Mouse (Mus musculus) Patski (cell line): Measurements from ENCODE around the gene Casz1. TPM values are rescaled to one million over a fixed set of nuclear protein-coding genes. Genes with fewer than 3 reads are reported as not detected.

ENCODE experiments used
- ATAC-seq: fragments of 100-300 bp; one replicate; pipeline ENCODE4 v1.8.0; 2021
- CTCF ChIA-PET: fragments of 350-600 bp; sonication (Branson Sonifier 250); formaldehyde crosslinking; loops from one replicate; lab custom pipeline; 2022; ENCODE audit warnings: inconsistent platforms; lab: Charles Lee
- POLR2A ChIA-PET: fragments of 350-600 bp; sonication (Branson Sonifier 250); formaldehyde crosslinking; loops from one replicate; lab custom pipeline; 2022; ENCODE audit warnings: antibody characterized with exemption, inconsistent platforms; lab: Charles Lee
- DNase-seq: peaks from one replicate; pipeline ENCODE4 v3.0.0-alpha.2; 2011; ENCODE audit warnings: low read depth, low spot score
- H3K27me3 ChIP-seq: fragments of 371-371 bp; one replicate; pipeline ENCODE4 v1.5.1; 2021
- CTCF ChIP-seq: fragments of 100-300 bp; IDR thresholded peaks from one replicate; pipeline ENCODE4 v1.5.1; 2021
- in situ Hi-C: fragments of 300-500 bp; cut with MboI; formaldehyde crosslinking; loops from 3 replicates; pipeline ENCODE4 v1.11.1; 2018; ENCODE audit warnings: low pct_unique_long_range_greater_than_20kb, mixed read lengths
- polyA plus RNA-seq: library from polyadenylated mRNA; unstranded; gene quantifications from one replicate; pipeline ENCODE4 v1.2.3, GENCODE M21; 2021

Gene Casz1
- polyA plus RNA-seq, 1 experiment from 2014 or later: 6.0 TPM

DNA sequence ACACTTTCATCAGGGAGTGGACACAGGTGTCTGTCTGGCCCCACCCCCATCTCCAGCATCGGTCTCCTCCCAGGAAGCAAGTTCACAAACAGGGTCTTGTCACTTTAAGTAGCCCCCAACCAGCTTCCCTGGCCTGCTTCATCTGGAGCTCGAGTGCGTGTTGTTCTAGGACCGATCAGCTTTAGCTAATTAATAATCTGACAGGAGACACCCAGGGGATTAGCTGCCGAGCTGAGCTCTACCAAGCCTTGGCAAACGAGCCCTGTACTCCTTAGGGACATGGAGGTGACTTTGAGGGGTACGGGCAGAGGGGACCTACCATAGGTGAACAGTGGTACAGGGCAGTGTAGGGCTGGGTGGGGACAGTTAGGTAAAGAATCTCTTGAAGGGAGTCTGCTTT is 40.7 kb downstream of the Casz1 start:
- ChIA-PET CTCF (interaction anchor here (1.7 kb wide), 1 partner anchor 33 kb away, joined by 4 read pairs; no protein-coding TSS in a partner anchor), POLR2A (no interaction called here)
- ATAC-seq (no peak), DNase-seq (no peak)
- H3K27me3 ChIP-seq: no peaks in the 10 kb centered on the region
- in situ Hi-C loops: no loop called here
- TF ChIP-seq CTCF: no peak

DNA sequence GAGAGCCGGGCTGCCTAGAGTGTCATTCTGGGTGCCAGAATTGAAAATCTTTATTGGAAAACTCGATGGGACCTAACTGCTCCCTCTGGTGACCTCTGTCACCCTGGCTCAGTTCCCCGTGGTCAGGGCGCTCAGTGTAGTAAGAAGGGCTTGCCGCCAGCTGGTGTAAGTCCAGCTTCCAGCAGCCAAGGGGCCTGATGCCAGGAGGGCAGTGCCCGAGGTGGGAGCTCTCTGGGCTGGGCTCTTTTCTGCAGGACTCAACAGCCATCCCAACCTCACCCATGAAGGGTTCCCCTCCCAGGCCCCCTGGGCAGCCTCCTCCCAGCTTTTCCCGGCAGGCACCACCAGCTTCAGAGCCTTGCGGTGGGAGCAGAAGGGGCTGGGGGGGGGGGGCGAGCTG is 42.0 kb downstream of the Casz1 start:
- ChIA-PET POLR2A (no interaction called here), CTCF (interaction anchor here (0.8 to 0.9 kb wide), 2 partner anchors 25 to 37 kb away, joined by 3 read pairs; no protein-coding TSS in a partner anchor)
- no peaks in the 10 kb centered on the region for H3K27me3 ChIP-seq
- in situ Hi-C loops: no loop called here
- no peak for DNase-seq
- ATAC-seq: no peak
- TF ChIP-seq CTCF: no peak

DNA sequence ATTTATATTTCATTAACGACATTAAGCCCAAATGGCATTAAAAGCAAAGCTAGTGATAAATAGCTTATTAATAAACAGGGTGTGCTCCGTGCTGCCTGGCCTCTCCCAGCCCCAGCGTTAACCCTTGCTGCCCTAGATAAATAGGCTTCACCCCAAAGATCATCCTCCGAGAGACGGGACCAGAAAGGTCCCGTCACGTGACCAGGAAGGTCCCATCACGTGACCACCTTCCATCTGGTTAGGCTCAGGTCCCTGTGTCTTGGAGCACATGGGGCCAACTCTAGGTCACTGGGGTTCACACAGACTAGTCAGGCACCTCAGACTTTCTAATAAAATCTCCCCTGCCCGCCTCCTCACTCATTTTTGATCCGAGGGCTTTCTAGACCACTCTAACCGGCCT is 42.5 kb downstream of the Casz1 start:
- DNase-seq (no peak), ATAC-seq (no peak)
- ChIA-PET POLR2A (no interaction called here), CTCF (interaction anchor here (0.8 to 0.9 kb wide), 2 partner anchors 24 to 37 kb away, joined by 3 read pairs; no protein-coding TSS in a partner anchor)
- in situ Hi-C loops: no loop called here
- TF ChIP-seq CTCF: no peak
- no peaks in the 10 kb centered on the region for H3K27me3 ChIP-seq

DNA sequence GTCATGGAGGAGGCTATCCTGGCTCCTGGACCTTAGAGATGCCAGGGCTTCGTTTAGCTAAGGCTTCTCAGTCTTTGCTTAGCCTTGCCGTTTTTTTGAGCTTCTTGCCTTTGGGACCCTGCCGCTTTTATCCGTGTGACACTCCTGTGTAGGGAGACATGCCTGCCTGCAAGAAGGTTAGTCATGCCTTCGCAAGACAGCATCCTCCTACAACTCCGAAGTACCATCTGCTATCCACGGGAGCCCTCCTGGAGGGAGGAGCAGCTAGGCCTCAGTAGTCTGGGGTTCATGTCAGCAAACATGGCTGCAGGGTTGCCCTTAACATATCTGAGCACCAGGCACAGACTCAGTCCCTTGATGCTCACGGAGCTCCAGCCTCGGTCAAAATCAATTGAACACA is 43.4 kb downstream of the Casz1 start:
- ATAC-seq (no peak), DNase-seq (no peak)
- no peaks in the 10 kb centered on the region for H3K27me3 ChIP-seq
- ChIA-PET CTCF (no interaction called here), POLR2A (no interaction called here)
- TF ChIP-seq CTCF: no peak
- in situ Hi-C loops: no loop called here

DNA sequence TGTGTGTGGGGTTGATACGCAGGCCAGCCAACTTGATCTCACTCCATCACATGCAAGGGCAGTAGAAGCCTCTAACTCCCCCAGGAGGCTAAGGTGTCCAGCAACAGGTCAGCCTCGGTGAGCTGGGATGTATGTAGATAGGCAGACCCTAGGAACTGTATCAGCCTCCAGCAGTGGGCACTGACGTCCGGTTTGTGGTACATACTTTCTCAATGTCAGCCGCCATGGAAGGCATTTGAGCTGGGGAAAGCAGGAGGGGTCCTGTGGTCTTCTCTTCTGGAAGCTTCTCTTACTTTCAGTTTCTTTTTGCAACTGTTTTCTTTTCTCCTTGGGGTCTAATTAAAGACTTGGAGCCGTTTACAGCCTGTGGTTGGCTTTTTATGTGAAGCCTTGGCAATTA is 45.2 kb downstream of the Casz1 start:
- no peaks in the 10 kb centered on the region for H3K27me3 ChIP-seq
- POLR2A ChIA-PET: no interaction called here
- ATAC-seq: no peak
- no peak for TF ChIP-seq CTCF
- no peak for DNase-seq
- in situ Hi-C loops: no loop called here
- CTCF ChIA-PET: interaction anchor here (0.8 kb wide), 1 partner anchor 37 kb away, joined by 3 read pairs; no protein-coding TSS in a partner anchor

DNA sequence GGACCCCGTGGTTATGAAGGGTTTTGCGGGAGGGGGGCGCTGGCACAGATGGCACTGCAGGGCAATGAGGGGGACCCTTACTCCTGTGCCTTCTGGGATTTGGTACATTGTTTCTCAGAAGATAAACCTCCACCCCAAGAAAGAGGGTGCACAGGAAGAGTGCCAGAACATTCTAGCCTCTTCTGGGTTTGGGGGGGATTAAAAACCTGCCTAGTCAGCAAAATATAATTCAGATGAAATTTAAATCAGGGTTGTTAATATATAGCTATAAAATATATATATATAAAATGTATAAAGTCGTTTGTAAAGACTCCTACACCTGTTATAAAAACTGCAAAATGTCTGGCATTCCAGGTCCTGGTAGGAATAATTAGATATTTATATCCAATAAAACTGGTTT is 48.8 kb downstream of the Casz1 start:
- no peak for TF ChIP-seq CTCF
- in situ Hi-C loops: no loop called here
- no peaks in the 10 kb centered on the region for H3K27me3 ChIP-seq
- CTCF ChIA-PET: no interaction called here
- POLR2A ChIA-PET: interaction anchor here (0.6 kb wide), 1 partner anchor 100 kb away, joined by 3 read pairs; no protein-coding TSS in a partner anchor
- no peak for DNase-seq
- no peak for ATAC-seq

DNA sequence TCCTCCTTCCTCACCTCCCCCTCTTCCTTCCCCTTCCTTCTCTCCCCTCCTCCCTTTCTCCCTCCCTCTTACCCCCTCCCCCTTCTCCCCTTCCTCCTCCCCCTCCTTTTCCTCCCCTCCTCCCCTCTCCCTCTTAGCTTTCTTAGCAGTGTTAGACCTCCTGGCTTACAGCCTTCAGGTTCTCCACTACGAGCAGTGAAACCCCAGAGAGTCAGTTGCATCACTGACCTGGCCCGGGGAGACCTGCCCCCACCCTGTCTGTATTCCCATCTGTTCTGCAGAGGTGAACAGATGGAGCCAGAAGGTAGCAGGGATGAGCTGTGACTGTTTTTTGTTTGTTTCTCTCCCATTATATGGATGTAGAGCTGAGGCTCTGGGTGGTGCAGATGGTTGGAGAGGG is 49.9 kb downstream of the Casz1 start:
- H3K27me3 ChIP-seq: no peaks in the 10 kb centered on the region
- ChIA-PET POLR2A (interaction anchor here (1.6 kb wide), 1 partner anchor 31 kb away, joined by 3 read pairs; no protein-coding TSS in a partner anchor), CTCF (no interaction called here)
- ATAC-seq (no peak), DNase-seq (no peak)
- no peak for TF ChIP-seq CTCF
- in situ Hi-C loops: no loop called here

DNA sequence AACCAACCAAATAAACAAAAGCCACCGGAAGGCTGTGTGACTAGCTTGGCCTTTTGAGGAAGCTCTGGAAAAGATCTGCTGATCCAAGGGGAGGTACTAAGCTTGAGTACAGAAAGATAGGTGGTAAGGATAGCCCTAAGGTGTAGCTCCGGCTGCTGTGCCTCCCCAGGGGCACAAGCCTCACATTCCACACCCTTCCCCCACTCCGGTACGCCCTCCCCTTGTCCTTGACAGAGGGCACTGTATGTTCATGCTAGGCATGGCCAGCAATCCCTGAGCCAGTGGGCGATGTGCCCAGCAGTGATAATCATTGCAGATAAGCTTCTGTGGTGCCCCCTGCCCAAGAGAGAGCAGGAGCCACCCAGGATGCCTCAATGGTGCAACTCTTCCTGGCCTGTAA is 51.3 kb downstream of the Casz1 start:
- DNase-seq (no peak), ATAC-seq (no peak)
- no peak for TF ChIP-seq CTCF
- ChIA-PET POLR2A (interaction anchor here (1.6 kb wide), 1 partner anchor 33 kb away, joined by 3 read pairs; no protein-coding TSS in a partner anchor), CTCF (no interaction called here)
- in situ Hi-C loops: no loop called here
- no peaks in the 10 kb centered on the region for H3K27me3 ChIP-seq

DNA sequence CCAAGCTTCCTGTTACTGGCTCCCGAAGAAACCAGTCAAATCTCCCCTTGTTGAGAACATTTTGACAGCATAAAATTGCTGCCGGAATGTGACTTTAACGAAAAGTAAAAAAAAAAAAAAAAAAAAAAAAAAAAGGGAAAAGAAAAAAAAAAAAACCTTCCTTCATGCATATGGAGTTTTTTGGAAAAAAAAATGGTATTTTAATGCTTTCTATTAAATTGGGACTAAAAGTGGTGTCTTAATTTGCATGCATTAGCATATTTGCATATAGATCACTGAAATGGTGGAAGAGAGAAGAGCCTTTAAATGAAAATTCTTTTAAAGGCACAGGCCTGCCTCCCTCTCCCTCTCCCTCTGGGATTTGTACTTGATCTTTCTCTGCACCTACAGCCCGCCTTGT is 52.0 kb downstream of the Casz1 start:
- no peaks in the 10 kb centered on the region for H3K27me3 ChIP-seq
- TF ChIP-seq CTCF: no peak
- CTCF ChIA-PET: no interaction called here
- DNase-seq (no peak), ATAC-seq (no peak)
- POLR2A ChIA-PET: interaction anchor here (0.6 kb wide), 1 partner anchor 14 kb away, joined by 3 read pairs; no protein-coding TSS in a partner anchor
- in situ Hi-C loops: no loop called here

DNA sequence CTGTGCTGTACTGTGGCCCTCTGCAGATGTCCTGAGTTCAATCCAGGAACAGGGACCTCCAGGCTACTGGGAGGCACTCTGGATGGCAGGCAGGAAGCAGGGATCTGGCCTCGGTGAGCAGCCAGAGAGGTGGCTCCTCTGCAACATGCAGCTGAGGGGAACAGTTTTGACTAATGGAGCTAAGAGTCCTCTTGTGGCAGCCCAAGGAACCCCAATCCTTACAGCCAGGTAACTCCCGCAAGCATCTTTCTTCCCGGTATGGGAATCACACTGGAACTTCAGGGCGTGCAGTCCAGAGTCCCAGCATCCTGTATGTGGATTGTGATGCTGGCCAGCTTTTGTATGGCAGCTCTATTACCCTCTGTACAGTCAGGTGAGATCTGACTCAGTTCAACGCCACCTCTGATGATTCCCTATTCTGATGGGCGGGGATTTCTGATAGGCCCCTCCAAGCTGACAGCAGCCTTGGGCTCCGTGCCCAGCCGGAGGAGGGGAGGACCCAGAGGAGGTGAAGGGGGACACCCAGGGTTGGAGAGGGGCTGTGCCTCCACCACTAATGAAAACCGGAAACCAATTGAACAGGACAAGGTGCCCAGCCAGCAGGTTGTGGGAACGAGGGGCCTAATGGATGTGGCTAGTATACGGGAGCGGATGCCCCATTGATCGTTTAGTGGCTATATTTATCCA is 53.3 kb downstream of the Casz1 start:
- CTCF ChIA-PET: no interaction called here
- TF ChIP-seq CTCF: no peak
- DNase-seq (no peak), ATAC-seq (no peak)
- POLR2A ChIA-PET: no interaction called here
- in situ Hi-C loops: no loop called here
- H3K27me3 ChIP-seq: no peaks in the 10 kb centered on the region

DNA sequence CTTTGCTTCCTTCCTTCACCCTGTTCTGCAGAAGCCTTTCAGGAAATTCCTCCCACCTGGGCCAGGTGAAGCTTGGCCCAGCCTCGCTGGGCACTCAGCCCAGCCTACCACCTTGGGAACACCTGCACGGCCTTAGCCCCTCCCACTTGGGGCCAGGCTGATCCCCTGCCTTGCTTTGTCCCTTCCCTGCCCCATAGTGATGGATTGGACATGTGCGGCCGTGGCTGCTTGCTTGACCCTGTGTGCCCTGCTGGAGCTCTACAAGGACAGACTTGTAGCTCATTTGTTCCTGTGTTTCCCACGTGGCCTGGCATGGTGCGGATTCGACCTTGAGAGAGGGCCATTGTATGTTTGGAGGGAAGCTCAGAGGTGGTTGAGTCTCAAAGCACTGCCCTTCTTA is 54.0 kb downstream of the Casz1 start:
- CTCF ChIA-PET: no interaction called here
- TF ChIP-seq CTCF: no peak
- in situ Hi-C loops: no loop called here
- no peak for DNase-seq
- no peaks in the 10 kb centered on the region for H3K27me3 ChIP-seq
- POLR2A ChIA-PET: no interaction called here
- ATAC-seq: no peak
